Mouse (Mus musculus) frontal cortex, postnatal 25 days (tissue): ENCODE measurements around the gene Stip1.
"Not testable (repeated sequence)": the region's sequence is repeated elsewhere in the genome, so short reads cannot be mapped to it uniquely, and the experiment has no call there.

Source experiments
- DNase-seq, 2 experiments: peaks; one replicate each; pipeline ENCODE4 v3.0.0; 2022; ENCODE audit warnings: low spot score in 2 of 2

The Stip1 gene

DNA sequence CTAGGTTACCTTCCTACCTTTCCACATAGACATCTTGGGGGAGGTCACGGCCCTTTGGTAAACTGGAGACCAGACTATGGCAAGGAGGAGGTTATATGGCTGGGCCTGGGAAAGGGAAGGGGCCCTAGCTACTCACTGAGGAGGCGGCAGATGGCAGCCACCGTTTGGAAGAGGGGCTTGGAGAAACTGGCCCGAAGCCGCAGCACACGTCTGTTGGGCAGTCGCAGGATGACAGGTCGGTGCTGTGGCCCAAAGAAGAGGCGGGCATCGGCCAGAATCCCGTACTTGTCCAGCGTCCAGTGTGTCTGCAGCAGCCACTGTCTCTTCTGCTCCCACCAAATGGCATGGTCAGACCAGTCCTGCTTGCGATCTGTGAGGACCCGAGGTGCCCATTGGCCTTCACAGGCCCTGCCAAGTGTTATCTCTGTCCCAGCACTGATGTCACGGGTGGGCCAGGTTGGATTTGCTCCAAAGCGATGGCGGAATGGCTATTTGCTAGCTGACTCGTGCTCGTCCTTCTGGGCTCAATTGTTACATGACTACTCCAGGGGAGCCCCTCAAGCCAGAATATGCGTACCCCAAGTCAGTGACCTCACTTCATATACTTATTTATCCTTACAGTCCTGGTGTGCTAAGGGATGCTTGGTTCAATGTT lies 25.2 kb downstream of the Stip1 start:
- DNase-seq: no peak

DNA sequence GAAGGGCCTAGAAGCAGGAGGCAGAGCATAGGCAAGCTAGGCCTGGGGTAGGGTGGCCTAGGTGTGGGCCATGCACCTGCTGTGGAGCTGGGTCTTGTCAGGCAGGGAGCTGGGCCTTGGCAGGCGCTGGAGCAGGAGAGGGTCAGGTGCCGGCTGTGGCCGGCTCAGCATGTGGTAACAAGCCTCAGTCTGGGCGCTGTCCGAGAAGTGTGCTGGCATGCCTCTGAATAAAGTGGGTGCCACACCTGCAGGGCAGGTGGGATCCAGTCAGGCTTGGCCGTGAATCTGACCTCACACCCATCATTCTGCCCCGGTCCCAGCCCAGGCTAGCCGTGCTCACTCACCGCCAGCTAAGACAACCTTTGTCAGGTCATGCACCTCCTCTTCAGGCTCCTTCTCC lies 25.8 kb downstream of the Stip1 start:
- no peak for DNase-seq

DNA sequence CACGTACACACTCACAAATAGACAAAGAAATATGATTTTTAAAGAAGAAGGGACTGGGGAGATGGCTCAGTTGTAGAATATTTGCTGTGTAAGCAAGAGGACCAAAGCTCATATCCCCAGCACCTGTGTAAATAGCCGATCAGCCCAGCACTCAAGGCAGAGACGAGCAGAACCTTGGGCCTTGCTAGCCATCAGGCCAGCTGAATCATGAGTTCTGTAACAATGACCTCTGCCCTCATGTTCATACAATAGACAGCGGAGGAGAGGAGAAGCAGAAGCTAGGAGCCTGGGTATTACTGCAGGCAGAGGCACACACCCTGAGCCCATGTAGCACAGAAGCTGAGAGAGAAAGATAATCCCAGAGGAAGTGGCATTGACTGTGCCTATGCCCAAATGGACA lies 27.3 kb downstream of the Stip1 start:
- no peak for DNase-seq

DNA sequence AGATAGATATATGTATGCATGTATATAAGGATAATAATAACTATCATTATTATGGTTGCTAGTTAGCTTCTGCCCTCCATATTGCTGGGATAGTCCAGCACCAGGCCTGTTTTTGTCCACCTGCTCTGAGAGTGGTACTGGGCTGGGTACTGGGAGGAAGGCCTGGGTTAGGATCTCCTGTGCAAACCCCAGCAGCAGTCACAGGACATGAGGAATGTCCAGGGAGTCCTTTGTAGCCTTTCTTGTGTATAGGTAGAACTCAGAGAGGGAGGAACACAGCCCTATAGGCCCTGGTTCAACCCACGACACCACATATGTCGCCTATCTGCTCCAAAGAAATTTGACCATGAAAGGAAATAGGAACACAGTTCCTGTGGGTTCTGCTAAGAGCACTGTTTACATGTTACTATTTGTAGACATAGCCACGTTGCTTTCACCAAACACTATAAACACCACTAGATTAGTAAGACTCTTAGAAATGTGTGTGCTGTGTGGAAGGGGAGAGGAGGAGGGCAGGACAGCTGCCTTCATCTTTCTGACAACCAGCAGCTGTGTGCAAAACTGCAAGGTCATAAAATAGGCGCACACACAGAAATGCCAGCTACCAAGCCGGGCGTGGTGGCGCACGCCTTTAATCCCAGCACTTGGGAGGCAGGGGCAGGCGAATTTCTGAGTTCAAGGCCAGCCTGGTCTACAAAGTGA lies 32.7 kb downstream of the Stip1 start:
- no peak for DNase-seq

DNA sequence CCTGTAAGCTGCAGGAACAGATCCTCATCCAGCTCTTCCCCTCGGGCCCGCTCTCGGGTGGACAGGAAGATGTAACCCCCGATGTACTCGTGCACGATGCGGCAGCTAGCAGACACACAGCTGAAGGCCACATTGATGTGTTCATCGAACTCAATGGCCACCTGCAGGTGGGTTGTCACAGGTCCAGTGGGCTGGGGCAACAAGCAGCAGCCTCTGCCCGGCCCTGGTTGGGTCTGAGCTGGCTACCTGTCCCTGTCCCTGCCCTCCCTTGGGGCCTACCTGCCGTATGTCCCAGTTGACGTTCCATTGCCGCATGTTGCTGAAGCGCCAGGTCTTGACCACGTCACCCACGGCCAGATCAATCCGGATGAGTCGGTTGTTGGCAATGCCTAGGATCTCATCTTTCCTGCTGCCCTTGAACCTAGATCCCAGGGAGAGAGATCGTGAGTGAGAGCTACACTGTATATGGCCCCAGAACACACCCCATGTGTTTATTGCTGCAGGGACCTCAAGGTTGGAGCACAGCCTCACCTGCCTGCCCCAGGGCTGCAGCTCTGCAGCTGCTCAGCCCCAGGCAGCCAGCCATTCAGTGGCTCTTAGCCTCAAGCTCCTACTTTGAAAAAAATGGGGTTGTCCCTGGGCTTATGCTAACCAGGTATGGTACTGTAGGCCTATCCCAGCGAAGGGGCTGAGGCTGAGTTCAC lies 40.3 kb downstream of the Stip1 start:
- DNase-seq: no peak

DNA sequence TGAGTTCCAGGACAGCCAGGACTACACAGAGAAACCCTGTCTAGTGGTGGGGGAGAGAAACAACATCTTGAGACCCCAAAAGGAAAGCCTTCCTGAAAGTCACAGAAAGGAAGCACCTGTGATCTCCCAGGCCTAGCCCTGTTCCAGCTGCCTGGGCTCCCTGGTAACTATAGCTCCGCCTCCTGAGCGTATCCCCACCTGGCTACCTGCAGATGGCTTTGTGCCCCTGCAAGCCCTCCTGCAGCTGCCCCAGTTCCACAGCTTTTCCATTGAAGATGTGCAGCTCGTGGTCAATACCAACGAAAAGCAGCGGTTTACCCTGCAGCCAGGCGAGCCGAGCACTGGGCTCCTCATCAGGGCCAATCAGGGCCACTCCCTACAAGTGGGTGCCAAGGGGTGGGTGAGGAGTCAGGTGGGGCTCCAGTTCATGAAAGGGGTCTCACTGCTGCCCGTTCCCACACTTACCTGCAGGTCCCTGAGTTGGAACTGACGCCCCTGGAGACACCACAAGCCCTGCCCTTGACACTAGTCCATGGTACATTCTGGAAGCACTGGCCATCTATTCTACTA lies 42.0 kb downstream of the Stip1 start:
- DNase-seq: no peak

DNA sequence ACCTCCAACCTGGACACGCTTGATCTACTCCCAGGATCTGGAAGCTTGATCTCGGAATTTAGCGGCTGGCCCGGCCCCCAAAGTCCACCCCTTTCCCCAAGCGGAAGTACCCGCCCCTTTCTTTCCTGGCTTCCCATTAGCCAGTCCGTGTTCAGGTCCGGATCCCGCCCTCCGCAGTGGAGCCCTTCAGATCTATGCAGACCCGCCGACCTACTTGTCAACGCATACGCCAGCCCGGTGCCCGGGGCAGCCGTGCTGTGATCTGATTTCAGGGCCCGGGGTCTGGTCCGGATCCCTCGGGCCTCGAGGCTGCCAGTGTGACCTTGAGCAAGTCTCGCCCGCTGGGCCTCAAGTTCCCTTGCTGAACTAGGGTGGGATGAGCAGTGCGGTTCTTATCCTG lies 43.8 kb downstream of the Stip1 start, which contains the start of the genes Nudt22 and Trpt1:
Gene Nudt22, minus strand, starts transcription at position 112 of the 400 bp plus-strand sequence.
Gene Trpt1, plus strand, starts transcription at position 126 of the 400 bp plus-strand sequence.
- DNase-seq: peak; percentile 62 to 65

DNA sequence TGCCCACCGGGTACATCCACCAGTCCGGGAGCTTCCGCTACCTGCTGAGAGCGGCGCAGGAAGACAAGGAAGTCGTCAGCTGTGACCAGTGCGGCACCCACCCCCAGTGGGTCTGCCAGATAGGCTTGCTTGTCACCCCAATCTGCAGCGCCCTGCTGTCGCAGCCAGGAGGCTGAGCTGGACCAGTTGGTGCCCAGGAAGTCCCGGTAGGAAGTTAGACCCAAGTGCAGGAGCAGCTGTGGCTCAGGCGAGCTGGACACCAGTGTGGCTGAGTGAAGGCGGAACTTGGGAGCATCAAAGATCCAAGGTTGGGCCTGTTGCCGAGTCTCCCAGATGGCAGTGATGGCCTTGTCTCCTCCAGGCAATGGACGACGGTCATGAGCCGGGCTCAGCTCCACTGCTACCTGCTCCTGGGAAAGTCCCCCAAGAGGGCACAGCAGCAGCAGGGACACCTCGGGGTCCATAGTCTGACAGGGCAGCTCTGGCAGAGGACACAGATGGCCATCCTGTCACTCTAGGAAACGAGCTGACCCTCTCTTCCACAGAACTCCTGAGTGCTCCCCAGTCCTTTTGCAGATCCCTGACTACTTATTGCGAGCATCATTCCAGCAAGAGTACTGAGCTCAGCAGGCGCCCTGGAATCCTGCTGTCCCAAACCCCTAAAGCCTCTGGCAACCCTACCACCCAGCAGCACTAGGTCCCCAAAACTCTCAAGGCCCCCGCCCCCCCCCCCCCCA lies 44.3 kb downstream of the Stip1 start:
- DNase-seq: no peak

DNA sequence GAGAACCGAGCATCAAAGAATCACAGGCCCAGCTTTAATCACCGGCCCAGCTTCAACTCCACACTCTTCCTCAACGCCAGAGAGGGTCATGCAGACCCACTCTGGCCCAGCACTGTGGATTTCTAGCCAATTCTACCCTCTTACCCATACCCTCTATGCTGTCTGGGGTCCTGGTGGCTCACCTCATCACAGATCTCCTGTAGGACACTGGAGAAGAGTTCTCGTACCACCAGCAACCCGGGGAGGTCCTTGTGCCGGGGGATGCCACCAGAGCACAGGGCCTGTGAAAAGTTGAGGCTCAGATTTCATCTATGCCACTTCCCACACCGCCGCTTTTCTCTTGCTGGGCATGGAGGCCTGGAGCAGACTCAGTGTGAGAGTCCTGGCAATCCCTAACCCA lies 45.3 kb downstream of the Stip1 start:
- no peak for DNase-seq

DNA sequence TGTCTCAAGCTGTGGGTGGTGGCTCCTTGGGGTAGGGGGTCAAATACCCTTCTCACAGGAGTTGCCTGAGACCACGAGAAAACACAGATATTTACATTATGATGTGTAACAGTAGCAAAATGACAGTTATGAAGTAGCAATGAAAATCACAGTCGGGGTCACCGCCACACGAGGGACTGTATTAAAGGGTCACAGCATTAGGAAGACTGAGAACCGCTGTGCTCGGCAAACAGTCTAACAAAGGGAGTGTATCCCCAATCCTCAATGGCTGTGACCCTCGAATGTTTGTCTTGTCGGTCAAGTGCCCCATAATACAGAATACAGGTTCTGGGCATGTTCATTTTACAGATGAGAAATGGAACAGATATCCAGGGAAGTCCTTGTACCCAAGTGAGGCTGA lies 45.8 kb downstream of the Stip1 start:
- DNase-seq: no peak

DNA sequence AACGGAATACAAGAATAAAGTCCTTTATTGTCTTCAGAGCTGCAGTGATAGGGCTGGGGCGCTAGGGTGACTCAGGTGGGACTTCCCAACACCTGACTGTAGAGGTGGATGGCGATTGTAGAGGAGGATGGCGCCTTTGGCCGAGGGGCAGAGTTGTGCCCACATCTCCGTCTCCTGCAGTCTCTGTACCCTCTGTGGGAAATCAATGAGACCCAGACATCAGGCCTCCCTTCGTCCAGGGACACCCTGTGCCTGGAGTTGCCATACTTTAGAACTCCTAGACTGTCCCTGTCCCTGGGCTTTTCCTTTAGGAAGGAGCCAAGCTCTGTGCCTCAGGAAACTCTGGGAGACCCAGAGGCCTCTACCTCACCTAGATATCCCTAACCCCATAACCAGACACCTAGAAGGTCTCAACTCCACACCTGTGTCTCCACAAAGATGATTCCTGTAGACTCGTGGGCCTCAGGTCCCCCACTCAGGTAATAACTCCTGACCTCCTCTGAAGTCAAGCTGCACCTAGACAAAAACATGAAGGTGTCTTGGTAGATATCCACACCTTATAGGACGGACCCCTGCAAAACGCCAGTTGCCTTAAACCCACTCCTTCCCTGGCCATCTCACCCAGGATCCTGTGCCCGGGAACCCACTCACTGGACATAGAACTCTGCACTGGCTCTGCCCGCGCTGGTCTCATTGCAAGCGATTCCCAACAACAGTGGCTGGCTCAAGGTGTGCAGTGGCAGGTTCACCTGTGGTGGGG lies 46.6 kb downstream of the Stip1 start:
- DNase-seq: no peak

DNA sequence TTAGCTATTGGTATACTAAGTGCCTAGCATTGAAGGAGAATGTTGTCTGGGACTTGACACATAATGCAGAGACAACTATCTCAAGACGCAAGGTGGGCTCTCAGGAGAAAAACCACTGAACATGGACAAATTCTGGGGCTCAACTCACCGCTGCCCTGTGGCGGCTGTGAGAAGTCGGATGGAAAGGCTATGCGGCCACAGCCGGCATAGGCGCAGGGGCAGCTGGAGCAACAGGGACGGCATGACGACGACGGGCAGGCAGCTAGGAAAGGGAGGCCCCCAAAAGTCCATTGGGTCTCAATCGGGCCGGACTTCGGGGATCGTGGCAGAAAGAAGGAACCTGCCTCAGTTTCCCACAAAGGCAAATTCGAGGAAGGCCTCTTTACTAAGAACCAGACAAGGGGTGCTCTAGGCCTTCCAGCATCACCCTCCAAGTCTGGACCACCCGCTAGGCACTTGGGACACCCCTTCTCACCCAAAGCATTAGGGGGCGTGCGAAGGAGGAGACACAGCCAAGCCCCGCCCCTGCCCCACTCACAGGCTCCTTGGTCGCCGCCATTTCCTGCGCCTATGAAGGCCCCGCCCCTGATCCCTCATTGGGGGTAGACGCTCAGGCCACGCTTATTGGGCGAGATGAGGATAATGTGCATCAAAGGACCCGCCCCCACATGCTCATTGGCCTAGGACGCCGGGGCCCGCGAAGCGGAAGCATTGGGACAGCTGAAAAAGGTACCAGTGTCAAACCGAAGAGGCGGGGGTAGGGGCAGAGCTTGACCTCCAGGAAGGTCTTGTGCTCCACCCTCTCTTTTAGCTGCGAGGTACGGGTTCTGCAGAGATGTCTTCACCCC lies 47.5 kb downstream of the Stip1 start, which contains the start of gene Dnajc4:
Gene Dnajc4, minus strand, starts transcription at position 562 of the 848 bp plus-strand sequence.
- peak; percentile 88 to 89 for DNase-seq

DNA sequence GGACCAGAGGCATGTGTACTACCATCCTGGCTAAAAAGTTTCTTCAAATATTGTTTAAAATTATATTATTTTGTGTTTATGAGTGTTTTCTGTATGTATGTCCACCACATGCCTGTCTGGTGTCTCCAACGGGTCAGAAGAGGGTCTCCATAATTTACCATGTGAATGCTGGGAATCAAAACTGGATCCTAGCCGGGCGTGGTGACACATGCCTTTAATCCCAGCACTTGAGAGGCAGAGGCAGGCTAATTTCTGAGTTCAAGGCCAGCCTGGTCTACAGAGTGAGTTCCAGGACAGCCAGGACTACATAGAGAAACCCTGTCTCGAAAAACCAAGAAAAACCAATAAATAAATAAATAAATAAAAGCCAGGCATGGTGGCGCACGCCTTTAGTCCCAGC lies 48.6 kb downstream of the Stip1 start:
- not testable (repeated sequence) for DNase-seq

DNA sequence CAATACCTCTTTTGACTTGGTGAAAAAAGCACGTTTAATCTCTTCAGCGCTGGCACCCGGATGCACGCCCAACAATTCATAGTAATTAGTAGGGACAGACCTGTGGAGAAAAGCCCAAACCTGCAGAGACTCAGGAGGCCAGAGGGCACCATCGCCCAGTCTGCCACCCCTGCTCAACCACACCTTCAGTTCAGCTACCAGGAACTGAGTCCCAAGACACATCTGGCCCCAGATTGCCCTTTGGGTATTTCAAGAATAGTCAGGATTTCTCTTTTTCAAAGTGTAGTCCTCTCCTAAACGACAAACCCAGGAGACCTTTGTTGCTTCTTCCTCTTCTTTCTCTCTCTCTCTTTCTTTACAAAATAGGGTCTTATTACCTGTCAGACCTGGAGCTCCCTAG lies 49.1 kb downstream of the Stip1 start:
- no peak for DNase-seq

DNA sequence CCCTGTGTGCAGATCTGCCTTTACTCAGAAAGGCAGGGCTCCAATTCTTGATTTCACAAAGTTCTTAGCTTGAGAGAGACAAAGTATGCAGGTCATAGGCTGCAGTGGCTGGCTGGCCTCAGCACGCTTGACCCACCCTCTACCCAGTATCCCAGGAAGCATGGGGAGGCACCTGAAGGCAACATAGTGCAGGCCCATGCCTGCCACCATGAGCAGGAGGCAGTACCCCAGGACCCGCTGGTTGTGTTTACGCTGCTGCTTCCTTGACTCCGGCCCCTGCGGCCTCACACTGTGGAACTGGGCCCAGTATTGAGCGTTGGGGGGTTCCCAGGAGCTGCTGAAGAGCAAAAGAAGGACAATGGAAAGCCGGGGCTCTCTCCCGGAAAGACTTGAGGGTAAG lies 50.5 kb downstream of the Stip1 start:
- no peak for DNase-seq

DNA sequence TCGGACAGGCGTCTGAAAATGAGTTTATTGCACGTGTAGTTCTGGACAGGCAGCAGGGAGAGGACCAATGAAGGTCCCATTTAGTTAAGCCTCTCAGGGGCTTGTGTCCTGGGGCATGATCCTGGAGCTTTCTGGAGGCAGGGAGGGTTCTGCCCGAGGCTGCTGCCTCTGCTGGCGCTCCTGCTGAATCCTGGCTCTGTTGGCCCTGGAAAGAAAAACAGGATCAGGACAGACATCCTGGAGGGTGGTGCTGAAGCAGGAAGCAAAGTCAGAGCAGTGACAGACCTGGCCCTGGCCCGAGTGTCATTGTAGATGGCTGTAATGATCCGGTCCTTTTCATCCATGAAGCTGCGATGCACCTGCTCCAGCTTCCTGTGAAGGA lies 51.9 kb downstream of the Stip1 start:
- no peak for DNase-seq

DNA sequence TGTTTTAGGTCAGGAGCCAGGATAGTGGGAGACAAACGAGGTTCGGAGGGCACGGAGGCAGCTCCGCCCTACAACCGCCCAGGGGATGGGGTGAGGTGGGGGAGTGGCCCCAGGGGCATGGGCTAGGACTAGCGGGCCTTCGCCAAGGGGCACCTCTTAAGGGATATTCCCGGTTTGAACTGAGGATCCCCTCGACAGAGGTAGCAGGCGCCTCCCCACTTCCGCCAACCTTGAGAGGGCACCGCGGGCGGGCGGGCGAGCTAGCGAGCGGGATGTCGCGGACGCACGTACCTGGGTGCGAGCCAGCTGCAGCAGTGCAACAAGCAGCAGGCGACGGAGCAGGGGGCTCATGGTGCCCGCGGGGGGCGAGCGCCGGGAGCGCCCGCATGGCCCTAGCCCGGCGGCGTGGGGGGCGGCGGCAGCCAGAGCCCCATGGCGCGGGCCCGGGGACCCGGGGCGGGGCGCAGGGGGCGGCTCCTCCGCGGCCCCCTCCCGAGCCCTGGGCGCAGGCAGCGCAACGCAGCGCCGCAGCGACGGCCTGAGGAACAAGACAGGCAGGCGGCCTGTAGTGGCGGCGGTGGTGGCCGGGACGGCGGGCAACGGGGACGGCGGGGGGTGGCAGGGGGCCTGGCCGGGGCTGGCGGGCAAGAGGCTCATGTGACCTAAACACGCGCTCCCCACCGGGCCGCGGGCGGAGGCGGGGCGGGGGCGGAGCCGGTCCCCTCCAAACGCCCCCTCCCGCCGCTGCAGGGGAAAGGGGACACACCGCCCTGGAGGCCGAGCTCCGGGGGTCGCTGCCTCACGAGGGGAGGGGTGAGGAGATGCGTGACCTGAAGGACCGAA lies 52.5 kb downstream of the Stip1 start, which contains the start of gene Vegfb:
Gene Vegfb, minus strand, starts transcription at position 591 of the 843 bp plus-strand sequence.
- peak in 1 of 2 experiments; percentile 45 for DNase-seq

DNA sequence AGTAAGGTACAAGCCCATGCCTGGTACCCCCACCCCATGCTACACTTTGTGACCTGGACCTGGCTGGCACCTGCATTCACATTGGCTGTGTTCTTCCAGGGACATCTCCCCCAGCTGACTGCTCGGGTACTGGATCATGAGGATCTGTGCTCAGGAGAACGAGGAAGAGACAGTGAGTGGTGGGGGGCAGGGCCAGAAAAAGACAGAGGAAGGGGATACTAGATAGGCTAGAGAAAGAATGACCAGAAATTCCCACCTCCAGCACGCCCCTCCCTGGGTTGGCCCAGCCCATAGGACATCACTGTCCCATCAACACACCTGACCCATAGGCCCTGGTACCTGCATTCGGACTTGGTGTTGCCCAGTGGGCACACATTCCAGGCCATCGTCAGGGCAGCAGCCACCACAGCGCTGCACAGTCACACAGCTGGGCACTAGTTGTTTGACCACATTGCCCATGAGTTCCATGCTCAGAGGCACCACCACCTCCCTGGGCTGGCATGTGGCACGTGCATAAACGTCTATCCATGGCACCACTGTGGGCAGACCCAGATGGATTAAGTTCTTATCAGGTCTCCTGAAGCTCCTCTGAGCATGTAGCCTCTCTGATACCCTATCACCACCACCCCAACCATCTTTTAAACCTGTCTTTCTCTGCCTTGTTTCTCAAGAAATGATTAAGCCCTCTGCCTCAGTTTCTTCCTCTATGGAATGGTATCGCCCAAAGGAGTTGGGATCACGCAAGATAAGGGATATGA lies 53.6 kb downstream of the Stip1 start:
- DNase-seq: no peak
